Mouse (Mus musculus) myocyte (in vitro differentiated cells): ENCODE data around the gene Gm17469. TPM values are rescaled to one million over a fixed set of nuclear protein-coding genes. Genes with fewer than 3 reads are reported as not detected.
"Not testable (repeated sequence)": the region's sequence is repeated elsewhere in the genome, so short reads cannot be mapped to it uniquely, and the experiment has no call there.

Experiments
- H3K27me3 ChIP-seq: one replicate; pipeline ENCODE4 v1.6.1; 2011; ENCODE audit not compliant: control insufficient read depth, insufficient read depth, insufficient read length
- H3K36me3 ChIP-seq: one replicate; pipeline ENCODE4 v1.6.1; 2011; ENCODE audit not compliant: control insufficient read depth, insufficient read depth
- H3K4me2 ChIP-seq: one replicate; pipeline ENCODE4 v1.6.1; 2011; ENCODE audit warnings: low read depth, control low read depth
- H3K4me3 ChIP-seq: one replicate; pipeline ENCODE4 v1.5.1; 2011; ENCODE audit warnings: mild to moderate bottlenecking, control low read depth, moderate library complexity
- H3K79me2 ChIP-seq: one replicate; pipeline ENCODE4 v1.6.1; 2011; ENCODE audit not compliant: control insufficient read depth, insufficient read depth
- H3ac ChIP-seq: one replicate; pipeline ENCODE4 v1.6.1; 2011; ENCODE audit not compliant: control insufficient read depth, insufficient read length
- polyA plus RNA-seq: library from polyadenylated mRNA; unstranded; fragments of >200 nt; fragmentation: generic; extraction: Trizol; gene quantifications from one replicate; pipeline ENCODE4 v1.2.1, GENCODE M21; 2012; ENCODE audit warnings: missing spikeins

Gm17469 gene
- polyA plus RNA-seq: not detected

DNA sequence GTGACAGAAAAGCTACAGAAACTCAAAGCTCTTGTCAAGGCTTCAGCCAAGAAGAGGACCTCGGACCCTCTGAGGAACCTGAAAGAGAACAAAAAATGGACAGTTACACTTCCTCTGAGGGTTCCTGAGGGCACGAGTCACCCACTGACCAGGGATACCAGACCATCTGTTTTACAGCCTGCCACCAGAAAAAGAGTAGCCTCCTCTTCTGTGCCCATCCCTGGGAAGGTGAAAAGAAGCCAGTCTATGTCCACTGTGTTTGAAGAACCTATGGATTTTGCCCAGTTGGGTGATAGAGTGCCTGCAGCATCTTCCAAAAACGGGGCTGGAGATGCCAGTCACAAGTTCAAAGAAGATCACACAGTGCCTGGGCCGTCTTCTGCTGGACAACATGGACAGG is at the start of gene Gm17469:
Gene Gm17469 (plus strand): TSS at position 301 of the 400 bp plus-strand sequence.
- H3K4me2 ChIP-seq, H3K4me3 ChIP-seq, H3K79me2 ChIP-seq, H3ac ChIP-seq, H3K36me3 ChIP-seq, H3K27me3 ChIP-seq: not testable (repeated sequence)

Other genes with a start within 250 kb of the Gm17469 start
- not detected for gene Gm17584, start 129.3 kb upstream of the Gm17469 start, polyA plus RNA-seq